Mouse (Mus musculus) granulocyte monocyte progenitor cell, adult 5-6 weeks (primary cell): Measurements from ENCODE around the gene Eif2ak1. TPM values are rescaled to one million over a fixed set of nuclear protein-coding genes. Genes with fewer than 3 reads are reported as not detected.
"Not testable (repeated sequence)": the region's sequence is repeated elsewhere in the genome, so short reads cannot be mapped to it uniquely, and the experiment has no call there.

Experiments
- ATAC-seq: replicated peaks from 2 replicates; pipeline ENCODE4 v1.8.0; 2016; ENCODE audit warnings: mild to moderate bottlenecking, moderate TSS enrichment, inconsistent platforms; ENCODE audit not compliant: poor library complexity, severe bottlenecking
- total RNA-seq, 2 experiments: library from RNA; stranded (forward) in 1 of 2; stranded (reverse) in 1 of 2; fragments of 200-712, 200-1000 nt in 1 of 2; fragments of >200 nt in 1 of 2; fragmentation: Nextera tagmentation in 1 of 2; gene quantifications; 2 replicates each; pipeline ENCODE4 v1.2.3; 2014 to 2017

The Eif2ak1 gene
- total RNA-seq (2014; fragmentation: Nextera tagmentation) (28.4 and 29.7 TPM in 2 replicates), total RNA-seq (2017) (35.6 and 36.3 TPM in 2 replicates)

DNA sequence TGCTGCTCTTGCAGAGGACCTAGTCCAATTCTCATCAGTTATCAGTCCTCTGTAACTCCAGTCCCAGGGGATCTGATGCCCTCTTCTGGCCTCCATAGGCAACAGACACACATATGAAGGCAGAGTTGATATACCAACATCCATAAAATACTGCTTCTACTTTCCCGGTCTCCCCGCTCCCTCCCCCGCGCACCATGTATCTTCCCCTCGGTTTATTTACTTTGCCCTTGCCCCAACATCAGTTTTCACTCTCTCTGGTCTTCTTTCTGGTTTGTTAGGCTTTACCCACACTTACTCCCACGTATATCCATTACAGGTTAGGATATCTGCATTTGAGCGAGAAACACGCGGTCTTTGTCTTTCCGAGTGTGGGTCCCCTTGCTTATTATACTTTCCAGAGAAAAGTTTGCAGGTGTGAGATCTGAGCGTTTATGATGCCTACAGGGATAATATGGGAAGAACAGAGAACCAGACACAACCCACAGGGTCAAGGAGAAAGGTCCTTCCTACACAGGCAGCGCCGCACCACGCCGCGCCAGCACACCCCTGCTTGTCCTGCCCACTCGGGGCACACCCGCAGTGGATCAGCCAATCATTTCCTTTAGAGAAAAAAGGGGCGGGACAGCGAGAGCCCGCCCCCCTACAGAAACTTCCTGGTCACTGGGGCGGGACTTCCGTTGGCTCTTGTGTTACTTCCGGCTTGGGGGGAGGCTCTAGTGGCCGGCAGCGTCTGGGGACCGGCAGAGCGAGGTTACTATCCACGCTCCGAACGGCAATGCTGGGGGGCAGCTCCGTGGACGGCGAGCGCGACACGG is at the start of gene Eif2ak1:
Eif2ak1 (plus strand) TSS at position 673 of the 815 bp plus-strand sequence.
- ATAC-seq = peak; percentile 97

DNA sequence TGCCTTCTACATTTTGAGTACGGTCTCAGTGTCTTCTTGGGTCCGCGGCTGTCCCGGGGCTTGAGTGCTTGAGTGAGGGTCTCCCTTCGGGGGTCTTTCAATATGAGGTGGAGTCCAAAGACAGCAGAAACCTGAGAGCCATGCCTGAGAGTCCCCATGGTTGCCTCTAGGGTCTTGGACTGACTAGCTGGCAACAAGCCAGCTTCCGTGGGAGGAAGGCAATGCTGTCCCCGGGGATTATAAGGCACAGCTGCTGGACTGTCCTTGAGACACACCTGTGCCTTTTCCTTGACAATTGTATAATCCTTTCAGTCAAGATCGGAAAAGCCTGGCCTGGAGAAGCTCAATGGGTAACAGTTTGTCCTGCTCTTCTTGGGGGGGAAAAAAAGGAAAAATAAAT is 35.6 kb upstream of the Eif2ak1 start:
- no peak for ATAC-seq

DNA sequence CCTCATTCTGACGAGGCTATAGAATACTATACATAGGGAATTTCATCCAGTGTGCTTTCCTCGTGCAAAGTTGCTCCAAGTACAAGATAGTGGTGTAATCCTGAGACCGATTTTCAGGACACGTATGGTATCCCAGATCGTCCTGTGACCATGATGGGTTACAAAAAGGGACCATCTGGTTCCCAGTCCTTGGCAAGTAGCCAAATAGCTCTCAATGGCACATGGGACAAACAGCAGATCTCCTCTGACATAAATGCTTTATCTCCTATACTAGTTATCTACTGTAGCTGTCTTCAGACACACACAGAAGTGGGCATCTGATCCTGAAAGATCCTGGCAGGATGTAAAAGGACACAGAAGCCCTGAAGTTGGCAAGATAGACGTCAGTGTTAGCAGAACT is 32.2 kb upstream of the Eif2ak1 start:
- ATAC-seq = no peak

DNA sequence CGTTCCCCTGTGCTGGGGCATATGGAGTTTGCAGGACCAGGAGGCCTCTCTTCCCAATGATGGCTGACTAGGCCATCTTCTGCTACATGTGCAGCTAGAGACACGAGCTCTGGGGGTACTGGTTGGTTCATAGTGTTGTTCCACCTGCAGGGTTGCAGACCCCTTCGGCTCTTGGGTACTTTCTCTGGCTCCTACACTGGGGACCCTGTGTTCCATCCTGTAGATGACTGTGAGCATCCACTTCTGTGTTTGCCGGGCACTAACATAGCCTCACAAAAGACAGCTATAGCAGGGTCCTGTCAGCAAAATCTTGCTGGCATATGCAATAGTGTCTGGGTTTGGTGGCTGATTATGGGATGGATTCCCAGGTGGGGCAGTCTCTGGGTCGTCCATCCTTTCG is 16.4 kb upstream of the Eif2ak1 start:
- ATAC-seq = not testable (repeated sequence)

DNA sequence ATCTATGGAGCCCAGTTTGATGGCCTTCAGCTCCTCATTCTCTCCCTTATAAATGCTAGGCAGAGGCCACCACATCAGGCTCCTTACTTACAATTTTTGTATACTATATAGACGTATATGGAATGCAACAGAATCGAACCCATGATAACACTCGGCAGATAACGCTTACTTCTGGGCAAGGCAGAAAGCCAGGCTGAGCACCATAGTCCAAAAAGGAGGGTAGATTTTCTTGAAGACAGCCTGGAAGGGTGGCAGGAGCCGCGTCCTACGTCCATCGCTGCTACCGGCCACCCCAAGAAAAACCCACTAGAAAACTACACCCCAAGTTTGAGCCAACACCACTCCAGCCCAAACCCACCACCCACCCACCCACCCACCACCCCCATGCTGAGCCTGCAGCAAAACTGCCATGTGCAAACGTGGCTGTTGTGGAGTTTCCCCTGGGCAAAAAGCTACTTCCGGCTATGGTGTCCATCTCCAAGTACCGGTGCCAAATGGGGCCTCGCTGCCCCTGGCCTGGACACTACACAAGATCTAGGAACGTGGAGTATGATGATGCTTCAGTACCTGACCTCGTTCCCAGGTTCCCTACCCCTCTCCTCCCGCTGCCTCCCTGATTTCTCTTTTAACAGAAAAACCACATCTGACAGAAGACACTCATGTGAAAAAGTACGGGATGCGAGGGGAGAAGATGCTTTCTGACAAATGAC is 13.4 kb upstream of the Eif2ak1 start:
- no peak for ATAC-seq

DNA sequence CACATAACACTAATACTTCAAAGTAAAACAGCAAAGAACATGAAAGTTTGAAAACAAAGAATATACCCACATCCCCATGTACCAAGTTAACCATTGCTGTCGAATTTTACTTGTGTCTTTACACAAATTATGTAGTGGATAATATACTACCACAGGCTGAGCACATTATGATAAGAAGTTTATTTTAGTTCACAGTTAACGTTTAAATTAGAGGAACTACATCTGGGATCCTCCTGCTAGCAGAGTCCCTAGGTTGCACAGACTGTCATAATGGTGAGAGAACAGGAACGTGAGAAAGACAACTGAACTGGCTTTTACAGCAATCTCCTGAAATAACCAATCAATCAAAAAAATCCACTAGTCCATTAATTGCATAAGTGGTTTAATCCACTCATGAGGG is 10.3 kb upstream of the Eif2ak1 start:
- no peak for ATAC-seq

DNA sequence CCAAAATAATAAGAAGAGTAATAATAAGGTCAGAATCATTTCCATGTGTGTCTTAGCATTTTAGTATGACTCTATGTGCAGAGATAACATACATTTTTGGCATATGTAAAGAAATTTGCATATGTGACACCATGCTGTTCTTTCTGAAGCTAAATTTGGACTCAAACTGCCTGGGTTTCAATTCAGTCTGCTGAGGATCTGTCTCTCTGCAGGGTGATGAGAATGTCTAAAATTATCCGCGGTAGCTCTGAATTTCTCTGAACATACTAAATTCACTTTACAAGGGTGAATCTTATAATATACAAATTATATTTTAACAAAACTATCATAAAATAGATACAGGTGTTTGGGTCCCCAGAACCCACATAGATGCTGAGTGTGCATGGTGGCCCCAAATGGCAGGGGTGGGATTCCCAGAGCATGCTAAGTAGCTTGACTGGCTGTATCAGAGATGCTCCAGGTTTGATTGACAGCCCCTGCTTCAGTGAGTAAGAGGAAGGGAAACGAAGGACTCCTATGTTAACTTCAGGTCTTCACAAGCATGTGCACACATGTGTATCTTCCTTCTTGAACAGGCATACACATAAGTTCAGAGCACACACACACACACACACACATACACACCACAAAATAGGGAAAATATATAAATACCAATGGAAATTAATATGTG is 8.0 kb upstream of the Eif2ak1 start:
- ATAC-seq = no peak

DNA sequence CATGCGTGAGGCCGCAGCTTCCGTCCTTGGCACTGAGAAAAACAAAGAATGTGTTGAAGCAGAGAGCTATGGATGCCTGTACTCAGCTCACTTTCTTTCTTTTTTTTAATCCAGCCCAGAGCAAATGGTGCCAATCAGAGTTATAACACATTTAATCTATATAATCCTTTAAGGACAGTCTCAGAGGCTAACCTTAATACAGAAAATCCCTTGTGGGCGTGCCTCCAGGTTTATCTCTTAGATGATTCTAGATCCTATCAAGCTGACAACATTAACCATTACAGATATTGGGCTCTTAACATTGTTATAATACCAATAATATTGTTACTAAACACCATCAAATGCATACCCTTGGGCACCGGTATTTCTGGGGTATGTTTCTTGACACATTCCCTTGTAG is 5.9 kb upstream of the Eif2ak1 start:
- no peak for ATAC-seq

DNA sequence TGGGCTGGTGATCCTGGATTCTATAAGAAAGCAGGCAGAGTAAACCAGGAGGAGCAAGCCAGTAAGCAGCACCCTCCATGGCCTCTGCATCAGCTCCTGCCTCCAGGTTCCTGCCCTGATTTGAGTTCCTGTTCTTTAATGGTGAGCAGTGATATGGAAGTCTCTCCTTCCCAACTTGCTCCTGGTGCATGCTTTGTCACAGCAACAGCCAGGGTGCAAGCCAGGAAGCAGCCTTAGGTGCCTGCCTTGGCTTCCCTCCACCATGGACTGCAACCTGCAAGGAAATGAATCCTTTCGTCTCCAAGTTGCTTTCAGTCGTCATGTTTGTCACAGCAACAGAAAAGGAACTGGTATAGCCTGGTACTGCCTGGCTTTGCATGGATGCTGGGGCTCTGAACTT is 3.0 kb upstream of the Eif2ak1 start:
- ATAC-seq = no peak

DNA sequence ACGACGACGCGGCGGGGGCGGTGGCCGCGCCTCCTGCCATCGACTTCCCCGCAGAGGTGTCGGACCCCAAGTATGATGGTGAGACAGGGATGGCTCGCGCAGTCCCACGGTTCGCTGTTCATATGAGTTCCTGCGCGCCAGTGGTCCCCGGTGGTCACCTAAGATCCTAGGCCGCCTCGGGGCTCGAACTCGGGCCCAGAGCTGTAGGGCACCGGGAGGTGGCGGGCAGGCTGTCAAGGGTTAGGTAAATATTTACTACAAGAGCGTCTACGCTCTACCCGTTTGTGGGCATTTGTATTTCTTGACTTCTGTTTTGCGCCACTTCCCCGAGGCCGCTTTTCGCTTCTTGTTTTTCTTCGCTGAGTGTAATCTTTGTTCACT is 333 bp downstream of the Eif2ak1 start:
- ATAC-seq = peak; percentile 41

DNA sequence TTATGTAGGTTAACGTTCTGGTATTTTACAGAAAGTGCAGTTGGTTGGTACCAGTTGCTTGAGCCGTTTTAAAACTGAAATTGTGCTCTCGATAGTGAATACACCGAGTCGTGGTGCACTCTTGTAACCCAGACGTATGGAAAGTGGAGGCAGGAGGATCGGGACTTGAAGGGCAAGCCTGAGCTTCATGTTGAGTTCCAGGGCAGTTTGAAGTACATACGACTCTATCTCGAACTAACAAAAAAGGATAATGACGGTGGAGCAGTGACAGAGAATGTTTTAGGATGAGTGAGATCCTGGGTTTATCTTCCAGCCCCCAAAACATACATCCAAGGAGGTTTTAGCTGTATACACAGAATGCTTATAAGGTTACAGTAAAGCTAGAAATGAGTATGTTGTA is 873 bp downstream of the Eif2ak1 start:
- ATAC-seq = no peak

DNA sequence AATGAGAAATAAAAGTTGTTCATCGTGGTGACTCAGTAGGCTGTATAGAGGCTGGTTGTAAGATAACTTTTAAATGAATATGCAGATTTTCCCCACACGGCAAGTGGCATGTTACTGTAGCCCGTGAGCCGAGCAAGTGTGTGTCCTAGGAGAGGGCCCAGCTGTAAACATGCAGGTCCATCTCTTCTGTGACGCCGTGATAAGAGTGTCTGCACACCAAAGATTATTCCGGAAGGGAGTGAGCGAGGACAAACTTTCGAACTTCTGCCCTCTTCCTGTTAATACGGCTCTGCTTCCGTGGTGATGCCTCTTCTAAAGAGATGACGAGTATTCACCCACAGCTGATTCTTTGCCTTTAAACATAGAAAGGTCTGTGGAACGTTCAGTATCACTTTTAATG is 1.4 kb downstream of the Eif2ak1 start:
- ATAC-seq = no peak

DNA sequence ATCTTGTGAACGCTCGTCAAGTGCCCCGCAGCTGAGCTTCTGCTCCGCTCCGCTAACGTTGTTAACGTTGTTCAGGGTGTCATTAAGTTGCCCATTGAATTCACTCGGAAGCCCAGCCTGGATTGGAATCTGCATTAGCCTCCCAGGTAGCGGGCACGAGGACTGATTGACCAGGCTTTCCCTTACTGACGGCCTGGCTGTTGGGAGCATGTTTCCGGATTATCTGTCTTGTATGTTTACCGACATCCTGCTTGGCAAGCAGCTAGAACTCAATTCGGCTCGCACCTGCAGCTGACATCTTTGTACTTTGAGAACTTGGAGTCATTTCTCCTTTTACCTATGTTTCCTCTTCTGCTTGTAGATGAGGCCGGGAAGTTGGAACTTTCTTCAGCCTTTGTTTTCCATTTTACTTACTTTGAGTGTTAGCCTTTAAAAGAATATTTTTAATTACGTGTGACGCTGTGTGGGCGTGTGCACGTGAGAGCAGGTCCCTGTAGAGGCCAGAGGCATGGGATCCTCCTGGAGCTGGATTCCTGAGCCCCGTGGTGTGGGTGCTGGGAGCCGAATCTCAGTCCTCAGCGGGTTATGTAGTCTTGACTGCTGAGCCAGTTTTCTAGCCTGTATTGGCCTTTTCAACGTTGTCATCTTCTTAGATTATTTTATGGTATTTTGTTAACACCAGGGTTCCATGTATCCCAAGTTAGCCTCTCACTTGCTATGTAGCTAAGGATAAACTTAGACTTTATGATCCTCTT is 2.5 kb downstream of the Eif2ak1 start:
- ATAC-seq = no peak

DNA sequence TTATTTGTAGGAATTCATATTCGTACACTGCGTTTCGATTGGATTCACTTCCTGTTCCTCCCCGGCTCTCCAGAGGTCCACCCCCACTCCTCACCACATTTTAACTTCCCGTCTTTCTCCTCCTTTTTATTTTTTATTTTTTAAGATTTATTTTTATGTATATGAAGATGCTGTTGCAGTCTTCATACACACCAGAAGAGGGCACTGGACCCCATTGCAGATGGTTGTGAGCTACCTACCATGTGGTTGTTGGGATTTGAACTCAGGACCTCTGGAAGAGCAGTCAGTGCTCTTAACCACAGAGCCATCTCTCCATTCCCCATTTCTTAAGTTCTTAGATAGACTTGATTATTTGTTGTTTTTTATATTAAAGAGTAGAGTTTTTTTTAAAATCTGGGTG is 3.2 kb downstream of the Eif2ak1 start:
- ATAC-seq = no peak

DNA sequence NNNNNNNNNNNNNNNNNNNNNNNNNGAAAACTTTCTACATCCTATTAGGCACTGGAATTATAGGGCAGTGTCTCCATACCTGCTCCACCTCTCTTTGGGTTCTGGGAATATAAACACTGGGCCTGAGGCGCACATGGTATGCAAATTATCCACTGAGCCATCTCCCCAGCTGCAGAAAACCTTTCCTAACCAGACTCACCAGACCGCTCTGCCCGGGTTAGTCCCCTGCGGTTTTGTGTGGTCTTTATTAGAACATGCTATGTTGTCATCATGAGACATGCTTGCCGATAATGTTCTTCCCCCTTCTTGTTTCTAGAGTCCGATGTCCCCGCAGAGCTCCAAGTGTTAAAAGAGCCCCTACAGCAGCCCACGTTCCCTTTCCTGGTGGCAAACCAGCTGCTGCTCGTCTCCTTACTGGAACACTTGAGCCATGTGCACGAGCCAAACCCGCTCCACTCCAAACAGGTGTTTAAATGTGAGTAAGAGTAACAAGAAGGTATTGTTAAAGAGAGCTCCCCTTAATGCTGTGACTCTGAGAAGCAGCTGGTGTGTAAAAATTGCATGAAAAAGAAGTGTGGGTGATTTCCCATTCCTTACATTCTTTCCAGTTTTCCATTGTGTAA is 54.1 kb downstream of the Eif2ak1 start:
- ATAC-seq = no peak

DNA sequence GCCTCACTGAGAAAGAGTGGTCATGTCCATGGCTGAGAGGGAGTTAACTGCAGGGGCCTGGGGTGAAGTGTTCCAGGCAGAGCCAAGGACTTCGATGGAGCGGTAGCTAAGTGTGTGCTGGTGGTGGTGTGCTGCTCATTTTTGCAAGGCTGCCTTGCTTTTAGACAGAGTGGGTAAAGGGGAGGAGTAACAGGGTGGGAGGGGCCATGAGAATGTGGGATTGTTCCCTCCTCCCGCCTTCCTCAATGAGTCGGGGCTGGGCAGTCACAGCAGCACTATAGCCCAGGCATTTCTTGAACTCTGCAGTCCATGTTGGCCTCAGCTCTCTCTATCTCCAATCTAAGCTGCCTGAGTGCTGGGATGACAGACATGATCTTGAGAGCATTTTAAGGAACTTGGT is 57.0 kb downstream of the Eif2ak1 start:
- no peak for ATAC-seq

DNA sequence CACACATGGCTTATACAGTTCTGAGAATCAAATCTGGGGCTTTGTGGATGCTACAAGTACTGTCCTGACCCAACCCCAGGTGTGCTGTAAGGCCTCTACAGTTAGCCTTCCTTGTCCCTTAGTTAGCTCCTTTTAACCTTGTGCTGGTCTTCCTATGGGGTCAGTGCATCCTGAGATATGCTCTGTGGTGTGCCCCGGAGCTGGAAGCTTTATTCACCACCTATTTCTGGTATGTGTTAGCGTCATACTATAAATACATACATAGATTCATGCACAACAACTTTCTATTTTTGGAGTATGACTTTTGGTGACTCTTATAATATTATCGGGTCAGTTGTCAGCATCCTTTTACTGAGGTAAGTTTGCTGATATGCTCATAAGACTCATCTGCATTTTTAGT is 67.7 kb downstream of the Eif2ak1 start:
- ATAC-seq = no peak

DNA sequence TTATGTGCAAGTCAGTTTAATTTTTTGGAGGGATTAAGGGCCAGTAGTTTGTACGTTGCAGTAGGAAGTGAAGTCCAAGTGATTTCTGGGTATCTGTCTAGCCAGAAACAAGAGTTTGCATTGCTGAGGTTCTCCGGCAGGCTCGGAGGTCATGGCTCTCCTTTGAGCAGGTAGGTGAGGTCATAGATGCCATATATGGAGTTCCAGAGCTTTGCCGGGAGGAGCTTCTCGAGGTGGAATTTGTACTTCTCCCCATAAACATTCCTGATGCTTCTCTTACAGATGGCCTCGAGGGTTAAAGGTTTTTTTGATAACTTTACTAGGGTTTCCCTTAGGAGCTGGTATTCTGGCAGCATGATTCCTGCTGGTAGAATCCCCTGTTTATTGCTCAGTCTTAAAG is 73.2 kb downstream of the Eif2ak1 start:
- ATAC-seq = no peak

DNA sequence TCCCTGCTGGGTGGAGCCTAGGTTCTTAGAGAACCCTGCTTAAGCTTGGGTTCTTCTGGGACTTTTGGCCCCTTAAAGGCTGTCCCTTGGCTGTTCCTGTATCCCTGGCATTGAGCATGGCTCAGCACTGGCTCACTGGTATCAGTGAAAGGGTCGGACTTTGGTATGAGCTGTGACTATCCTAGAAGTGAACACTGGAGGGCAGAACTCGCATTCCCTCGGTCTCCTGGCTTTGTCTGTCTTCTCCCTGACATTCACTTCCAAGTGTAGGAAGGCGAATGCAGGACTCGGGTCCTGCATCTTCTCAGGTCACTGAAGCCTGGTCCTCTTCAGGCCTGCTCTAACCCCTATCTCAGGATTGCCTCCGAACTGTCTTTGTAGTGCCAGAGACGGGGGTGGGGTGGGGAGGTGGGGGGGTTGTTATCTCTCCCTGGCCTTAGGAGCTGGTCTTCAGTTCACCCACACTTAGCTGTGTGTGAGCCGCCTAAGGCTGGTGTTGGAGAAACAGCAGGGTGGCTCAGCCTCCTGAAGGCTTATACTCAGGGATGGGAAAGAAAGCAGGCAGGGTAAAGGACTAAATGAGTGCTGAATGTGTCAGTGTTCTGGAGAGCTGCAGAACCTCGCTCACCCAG is 74.8 kb downstream of the Eif2ak1 start:
- no peak for ATAC-seq

DNA sequence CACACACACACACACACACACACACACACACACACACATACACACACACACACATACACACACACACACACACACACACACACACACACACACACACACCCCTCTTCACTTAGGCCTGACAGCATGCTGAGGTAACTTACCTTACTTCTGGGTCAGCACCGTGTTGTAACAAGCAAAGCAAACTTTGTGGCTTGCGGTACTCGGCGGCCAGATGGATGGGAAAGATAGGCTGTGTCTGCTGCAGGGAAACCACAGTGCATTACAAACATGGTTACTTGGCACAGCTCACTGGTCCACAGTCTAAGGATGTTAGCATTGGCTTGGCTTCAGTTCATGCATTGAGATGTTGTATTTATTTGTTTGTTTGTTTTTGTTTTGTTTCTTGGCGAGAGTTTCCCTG is 75.8 kb downstream of the Eif2ak1 start:
- peak; percentile 89 for ATAC-seq
